Mouse (Mus musculus) testis, adult 2 months (tissue): Measurements from ENCODE around the gene Med7. TPM values are rescaled to one million over a fixed set of nuclear protein-coding genes. Genes with fewer than 3 reads are reported as not detected.
A peak's percentile ranks its signal among the peaks of the same experiment; 100 is the strongest.

Experiments used
- H3K27ac ChIP-seq: fragments of 200-500 bp; 2 replicates; pipeline ENCODE4 v1.5.1; 2012; ENCODE audit warnings: low read depth, low read length; ENCODE audit not compliant: control insufficient read depth, insufficient read depth
- H3K27me3 ChIP-seq: fragments of 200-500 bp; 2 replicates; pipeline ENCODE4 v1.6.1; 2012; ENCODE audit warnings: mild to moderate bottlenecking, low read length, moderate library complexity; ENCODE audit not compliant: control insufficient read depth, insufficient read depth
- H3K36me3 ChIP-seq: fragments of 200-500 bp; 2 replicates; pipeline ENCODE4 v1.6.1; 2012; ENCODE audit warnings: mild to moderate bottlenecking, low read length; ENCODE audit not compliant: control insufficient read depth, insufficient read depth
- H3K4me1 ChIP-seq: fragments of 200-500 bp; 2 replicates; pipeline ENCODE4 v1.6.1; 2012; ENCODE audit warnings: low read length; ENCODE audit not compliant: control insufficient read depth, insufficient read depth
- H3K4me3 ChIP-seq: fragments of 200-500 bp; 2 replicates; pipeline ENCODE4 v1.5.1; 2012; ENCODE audit warnings: low read depth, mild to moderate bottlenecking, low read length, moderate library complexity, mixed read lengths; ENCODE audit not compliant: control insufficient read depth
- CTCF ChIP-seq: fragments of 200-500 bp; IDR thresholded peaks from 2 replicates; pipeline ENCODE4 v1.5.1; 2012; ENCODE audit warnings: low read depth, mild to moderate bottlenecking, inconsistent platforms, low read length, moderate library complexity; ENCODE audit not compliant: control insufficient read depth, insufficient read depth, insufficient replicate concordance
- POLR2A ChIP-seq: fragments of 200-500 bp; IDR thresholded peaks from 2 replicates; pipeline ENCODE4 v1.6.1; 2012; ENCODE audit warnings: low read depth, mild to moderate bottlenecking, inconsistent platforms, low read length, moderate library complexity; ENCODE audit not compliant: control insufficient read depth
- polyA plus RNA-seq: library from polyadenylated mRNA; depleted of rRNA; stranded (reverse); fragments of >200 nt; gene quantifications from 2 replicates; pipeline ENCODE4 v1.2.3, GENCODE M21; 2012

Med7 gene
- polyA plus RNA-seq, 1 experiment: 36.7 TPM

- no peak for TF ChIP-seq CTCF
- TF ChIP-seq POLR2A: no peak
- no peak overlapping the region for H3K27ac ChIP-seq
- H3K27me3 ChIP-seq: no peaks in the 10 kb centered on the region
- H3K4me3 ChIP-seq: no peak overlapping the region
- no peaks in the 10 kb centered on the region for H3K4me1 ChIP-seq
- H3K36me3 ChIP-seq: no peaks in the 10 kb centered on the region
Measured at GRCm38 (mm10) chr11:46430123-46430522, 6.6 kb upstream of the Med7 start.

GRCm38 (mm10) chr11:46431129-46431528 is 5.6 kb upstream of the Med7 start:
- TF ChIP-seq POLR2A: no peak
- TF ChIP-seq CTCF: peak; percentile 55; the same call in 1 of the 2 replicates
- Histone ChIP-seq H3K4me1 (no peaks in the 10 kb centered on the region; the same call in 1 of the 2 replicates), H3K27me3 (no peaks in the 10 kb centered on the region), H3K27ac (no peak overlapping the region), H3K4me3 (no peak overlapping the region), H3K36me3 (no peaks in the 10 kb centered on the region)

- Histone ChIP-seq H3K27me3 (no peaks in the 10 kb centered on the region), H3K27ac (no peak overlapping the region), H3K4me3 (no peak overlapping the region), H3K36me3 (peaks cover under 1% of the 10 kb centered on the region), H3K4me1 (peaks cover 2% of the 10 kb centered on the region; the same call in 1 of the 2 replicates)
- TF ChIP-seq POLR2A (no peak), CTCF (no peak)
Measured at GRCm38 (mm10) chr11:46435363-46435762, 1.4 kb upstream of the Med7 start.

GRCm38 (mm10) chr11:46437459-46438000 is 805 bp downstream of the Med7 start:
- H3K36me3 ChIP-seq: peaks cover 4% of the 10 kb centered on the region
- TF ChIP-seq CTCF (no peak), POLR2A (no peak)
- H3K4me3 ChIP-seq: peak overlapping the region; percentile 99
- no peaks in the 10 kb centered on the region for H3K27me3 ChIP-seq
- H3K4me1 ChIP-seq: peaks cover 2% of the 10 kb centered on the region; the same call in 1 of the 2 replicates
- H3K27ac ChIP-seq: peak overlapping the region; percentile 91

GRCm38 (mm10) chr11:46439005-46439543 is 2.3 kb downstream of the Med7 start:
- no peak overlapping the region for H3K27ac ChIP-seq
- no peak overlapping the region for H3K4me3 ChIP-seq
- TF ChIP-seq POLR2A (no peak), CTCF (no peak)
- peaks cover 4% of the 10 kb centered on the region for H3K36me3 ChIP-seq
- peaks cover 2% of the 10 kb centered on the region; the same call in 1 of the 2 replicates for H3K4me1 ChIP-seq
- no peaks in the 10 kb centered on the region for H3K27me3 ChIP-seq

GRCm38 (mm10) chr11:46441774-46442173 is 5.0 kb downstream of the Med7 start:
- TF ChIP-seq CTCF (no peak), POLR2A (no peak)
- H3K4me3 ChIP-seq: no peak overlapping the region
- peaks cover 4% of the 10 kb centered on the region for H3K36me3 ChIP-seq
- H3K27me3 ChIP-seq: no peaks in the 10 kb centered on the region
- 0 out of 2 replicates have a peak, but pooled peaks cover 2% of the 10 kb centered on the region for H3K4me1 ChIP-seq
- H3K27ac ChIP-seq: no peak overlapping the region

- Histone ChIP-seq H3K4me1 (0 out of 2 replicates have a peak, but pooled peaks cover under 1% of the 10 kb centered on the region), H3K36me3 (peaks cover 4% of the 10 kb centered on the region), H3K4me3 (no peak overlapping the region), H3K27me3 (no peaks in the 10 kb centered on the region), H3K27ac (no peak overlapping the region)
- TF ChIP-seq CTCF (no peak), POLR2A (no peak)
Measured at GRCm38 (mm10) chr11:46443152-46443551, 6.4 kb downstream of the Med7 start.

- Histone ChIP-seq H3K36me3 (peaks cover 4% of the 10 kb centered on the region), H3K27me3 (no peaks in the 10 kb centered on the region), H3K27ac (no peak overlapping the region), H3K4me1 (no peaks in the 10 kb centered on the region), H3K4me3 (no peak overlapping the region)
- TF ChIP-seq CTCF (no peak), POLR2A (no peak)
Measured at GRCm38 (mm10) chr11:46443979-46444378, 7.3 kb downstream of the Med7 start.
